Mouse (Mus musculus) stomach, embryonic 15.5 days (tissue): ENCODE measurements at regions not wholly inside any gene's neighbourhood (a gene's known extent, or its start where the extent isn't known, plus 50 kb on each side); places are given as distances from the start of the nearest gene placed in this dataset.

Experiments used
- ATAC-seq: fragments of 200-750 bp; cut with Nextera tagmentation; 2 replicates; pipeline ENCODE4 v1.8.0; 2017; ENCODE audit warnings: low read depth, moderate number of reproducible peaks, moderate TSS enrichment; ENCODE audit not compliant: insufficient read depth, low FRiP score
- H3K27ac ChIP-seq: fragments of 300-500 bp; sonication (generic); 2 replicates; pipeline ENCODE4 v1.5.1; 2015; ENCODE audit warnings: mild to moderate bottlenecking, inconsistent platforms
- H3K27me3 ChIP-seq: fragments of 300-500 bp; sonication (generic); replicated peaks from 2 replicates; pipeline ENCODE4 v1.6.1; 2015; ENCODE audit warnings: inconsistent platforms
- H3K36me3 ChIP-seq: fragments of 300-500 bp; sonication (generic); 2 replicates; pipeline ENCODE4 v1.6.1; 2015; ENCODE audit warnings: inconsistent platforms
- H3K4me1 ChIP-seq: fragments of 300-500 bp; sonication (generic); 2 replicates; pipeline ENCODE4 v1.6.1; 2015; ENCODE audit warnings: inconsistent platforms
- H3K4me2 ChIP-seq: fragments of 300-500 bp; sonication (generic); 2 replicates; pipeline ENCODE4 v1.6.1; 2015; ENCODE audit warnings: mild to moderate bottlenecking, inconsistent platforms
- H3K4me3 ChIP-seq: fragments of 300-500 bp; sonication (generic); replicated peaks from 2 replicates; pipeline ENCODE4 v1.5.1; 2015; ENCODE audit warnings: inconsistent platforms
- H3K9ac ChIP-seq: fragments of 300-500 bp; sonication (generic); 2 replicates; pipeline ENCODE4 v1.6.1; 2015; ENCODE audit warnings: inconsistent platforms
- H3K9me3 ChIP-seq: fragments of 300-500 bp; sonication (generic); 2 replicates; pipeline ENCODE4 v1.6.1; 2016; ENCODE audit warnings: inconsistent platforms
- WGBS: fragments of 180-500 bp; shearing (Covaris S2); methylation state at CpG from one replicate; pipeline ENCODE4 v1.1.7; 2015; 5-methylcytosine and 5-hydroxymethylcytosine counted together

- WGBS = 84% methylated on average over 3 of the region's 3 CpGs
- no peak overlapping the region for H3K9ac ChIP-seq
- ATAC-seq = no peak
Observed at GRCm38 (mm10) chr4:131204722-131205121, 260.5 kb downstream of the Matn1 start.

GRCm38 (mm10) chr4:131205127-131205526 lies 260.9 kb downstream of the Matn1 start:
- no peak overlapping the region for H3K27ac ChIP-seq
- H3K27me3 ChIP-seq = no peaks in the 10 kb centered on the region
- no peak overlapping the region for H3K4me2 ChIP-seq
- WGBS = 87% methylated on average over 2 of the region's 2 CpGs
- ATAC-seq = no peak
- no peaks in the 10 kb centered on the region for H3K9me3 ChIP-seq
- no peaks in the 10 kb centered on the region for H3K36me3 ChIP-seq
- no peak overlapping the region for H3K4me3 ChIP-seq
- H3K9ac ChIP-seq = no peak overlapping the region
- H3K4me1 ChIP-seq = no peaks in the 10 kb centered on the region

More at GRCm38 (mm10) chr4:131204722-131205121, 260.5 kb downstream of the Matn1 start:
- H3K36me3 ChIP-seq = no peaks in the 10 kb centered on the region
- H3K4me1 ChIP-seq = no peaks in the 10 kb centered on the region
- no peaks in the 10 kb centered on the region for H3K27me3 ChIP-seq
- no peak overlapping the region for H3K27ac ChIP-seq
- no peak overlapping the region for H3K4me3 ChIP-seq
- no peaks in the 10 kb centered on the region for H3K9me3 ChIP-seq
- no peak overlapping the region for H3K4me2 ChIP-seq

DNA sequence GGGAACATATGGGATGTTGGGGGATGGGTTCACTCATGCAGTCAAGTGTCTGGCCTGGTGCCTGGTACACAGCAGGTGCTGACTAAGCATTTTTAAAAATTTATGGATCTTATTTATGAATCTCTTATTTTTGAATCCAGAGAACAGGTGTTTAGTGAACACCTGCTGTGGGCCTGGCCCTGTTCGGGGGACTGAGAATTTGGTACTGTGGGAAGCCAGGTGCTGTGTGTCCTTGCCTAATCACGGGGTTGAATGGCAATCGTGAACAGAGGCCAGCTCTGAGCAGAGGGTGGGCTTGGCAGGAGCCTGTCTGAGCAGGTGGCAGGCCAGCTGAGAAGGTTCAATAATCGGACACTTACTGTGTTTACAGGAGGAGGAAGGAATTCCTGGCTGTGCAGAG lies 261.5 kb downstream of the Matn1 start:
- no peak for ATAC-seq
- WGBS = 45% methylated on average over 4 of the region's 4 CpGs

DNA sequence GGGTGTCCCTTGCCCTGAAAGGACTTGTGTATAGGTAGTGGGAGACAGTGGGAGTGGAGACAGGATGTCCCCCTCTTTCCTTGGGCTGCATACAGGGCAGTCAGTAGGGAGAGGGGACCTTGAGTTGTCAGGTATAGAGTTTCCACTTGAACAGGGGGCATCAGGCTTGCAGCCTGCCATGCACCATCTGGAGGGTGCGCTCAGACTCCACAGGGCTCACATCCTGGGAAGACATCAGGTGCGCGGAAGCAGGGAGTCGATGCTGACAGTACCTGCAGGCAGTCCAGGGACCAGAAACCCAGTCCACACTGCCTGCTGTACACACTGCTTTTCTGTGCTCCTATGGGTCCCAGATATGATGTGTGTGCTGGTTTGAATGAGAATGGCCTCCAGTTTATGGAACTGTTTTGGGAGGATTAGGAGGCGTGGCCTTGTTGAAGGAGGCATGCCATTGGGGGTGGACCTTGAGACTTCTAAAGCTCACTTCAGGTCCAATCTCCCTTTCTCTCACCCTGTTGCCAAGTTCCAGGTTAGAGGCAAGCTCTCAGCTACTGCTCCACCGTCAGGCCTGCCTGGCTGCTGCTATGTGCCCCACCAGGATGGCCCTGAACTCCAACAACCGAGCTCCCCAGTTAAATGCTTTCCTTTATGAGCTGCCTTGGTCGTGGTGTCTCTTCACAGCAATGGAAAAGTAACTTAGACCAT lies 262.1 kb downstream of the Matn1 start:
- 85% methylated on average over 8 of the region's 8 CpGs for WGBS
- Histone ChIP-seq H3K4me2 (no peak overlapping the region), H3K27ac (no peak overlapping the region), H3K9ac (no peak overlapping the region), H3K9me3 (no peaks in the 10 kb centered on the region), H3K27me3 (no peaks in the 10 kb centered on the region), H3K4me3 (no peak overlapping the region), H3K4me1 (no peaks in the 10 kb centered on the region), H3K36me3 (no peaks in the 10 kb centered on the region)
- no peak for ATAC-seq

More for the DNA sequence above, 261.5 kb downstream of the Matn1 start:
- H3K36me3 ChIP-seq = no peaks in the 10 kb centered on the region
- H3K9ac ChIP-seq = no peak overlapping the region
- no peak overlapping the region for H3K4me3 ChIP-seq
- no peaks in the 10 kb centered on the region for H3K4me1 ChIP-seq
- no peaks in the 10 kb centered on the region for H3K9me3 ChIP-seq
- no peaks in the 10 kb centered on the region for H3K27me3 ChIP-seq
- H3K4me2 ChIP-seq = no peak overlapping the region
- no peak overlapping the region for H3K27ac ChIP-seq

DNA sequence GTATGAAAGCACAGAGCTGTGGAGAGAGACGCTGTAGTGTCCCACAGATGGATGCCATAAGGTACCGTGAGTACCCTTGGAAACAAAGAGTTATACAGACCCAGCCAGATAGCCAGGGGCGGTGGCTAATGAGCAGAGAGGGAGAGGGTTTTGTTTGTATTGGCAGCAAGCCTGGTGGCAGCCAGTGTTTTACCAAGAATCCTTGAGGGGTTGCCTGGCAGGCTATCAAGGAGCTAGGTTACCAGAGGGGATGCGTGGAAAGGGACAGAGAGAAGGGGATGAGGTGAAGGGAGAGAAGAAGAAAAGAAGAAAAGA lies 262.7 kb downstream of the Matn1 start:
- Histone ChIP-seq H3K27ac (no peak overlapping the region), H3K9me3 (no peaks in the 10 kb centered on the region), H3K4me1 (no peaks in the 10 kb centered on the region), H3K4me2 (no peak overlapping the region), H3K36me3 (no peaks in the 10 kb centered on the region), H3K4me3 (no peak overlapping the region), H3K27me3 (no peaks in the 10 kb centered on the region), H3K9ac (no peak overlapping the region)
- ATAC-seq = no peak
- 48% methylated on average over 4 of the region's 4 CpGs for WGBS

DNA sequence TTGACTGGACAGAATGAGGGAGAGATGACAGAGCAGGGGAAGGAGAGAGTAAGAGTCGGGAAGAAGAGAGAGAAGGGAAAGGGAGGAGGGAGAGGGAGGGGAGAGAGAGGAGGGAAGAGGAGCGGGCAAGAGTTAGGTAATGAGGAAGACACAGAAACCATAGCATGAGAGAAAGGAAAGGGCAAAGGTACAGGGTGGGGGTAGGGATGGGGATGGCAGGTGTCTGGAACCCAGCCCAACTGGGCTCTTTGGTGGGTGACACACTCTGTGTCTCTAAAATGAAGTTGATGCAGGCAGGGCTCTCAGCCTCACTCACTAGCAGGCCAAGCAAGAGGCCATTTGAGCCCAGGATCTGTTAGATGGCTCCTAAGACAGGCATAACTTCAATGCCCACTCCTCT lies 263.1 kb downstream of the Matn1 start:
- Histone ChIP-seq H3K4me2 (no peak overlapping the region), H3K9ac (no peak overlapping the region), H3K27ac (no peak overlapping the region), H3K4me3 (no peak overlapping the region), H3K27me3 (no peaks in the 10 kb centered on the region), H3K4me1 (no peaks in the 10 kb centered on the region), H3K36me3 (no peaks in the 10 kb centered on the region), H3K9me3 (no peaks in the 10 kb centered on the region)
- ATAC-seq = no peak
- 69% methylated on average over 2 of the region's 2 CpGs for WGBS

DNA sequence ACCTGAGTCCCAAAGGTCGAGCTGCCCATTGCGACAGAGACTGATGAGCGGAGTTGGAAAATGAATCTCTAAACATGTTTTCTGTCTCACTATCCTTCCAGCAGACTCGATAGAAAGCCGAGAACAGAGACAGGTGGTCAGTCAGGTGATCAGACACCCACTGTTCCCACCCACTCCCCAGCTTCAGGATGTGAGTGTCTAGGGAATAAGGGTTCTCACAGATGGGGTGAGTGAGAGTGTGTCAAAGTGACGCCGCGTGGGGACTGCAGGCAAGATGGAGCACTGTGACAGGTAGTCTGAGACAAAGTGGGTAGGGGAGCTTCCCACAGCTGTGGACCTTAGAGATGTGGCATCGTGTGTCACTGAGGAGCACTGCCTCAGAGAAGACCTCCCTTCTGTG lies 264.0 kb downstream of the Matn1 start:
- Histone ChIP-seq H3K4me2 (no peak overlapping the region), H3K36me3 (no peaks in the 10 kb centered on the region), H3K9me3 (no peaks in the 10 kb centered on the region), H3K27ac (no peak overlapping the region), H3K4me3 (no peak overlapping the region), H3K27me3 (no peaks in the 10 kb centered on the region), H3K9ac (no peak overlapping the region), H3K4me1 (no peaks in the 10 kb centered on the region)
- 65% methylated on average over 9 of the region's 9 CpGs for WGBS
- ATAC-seq = no peak

DNA sequence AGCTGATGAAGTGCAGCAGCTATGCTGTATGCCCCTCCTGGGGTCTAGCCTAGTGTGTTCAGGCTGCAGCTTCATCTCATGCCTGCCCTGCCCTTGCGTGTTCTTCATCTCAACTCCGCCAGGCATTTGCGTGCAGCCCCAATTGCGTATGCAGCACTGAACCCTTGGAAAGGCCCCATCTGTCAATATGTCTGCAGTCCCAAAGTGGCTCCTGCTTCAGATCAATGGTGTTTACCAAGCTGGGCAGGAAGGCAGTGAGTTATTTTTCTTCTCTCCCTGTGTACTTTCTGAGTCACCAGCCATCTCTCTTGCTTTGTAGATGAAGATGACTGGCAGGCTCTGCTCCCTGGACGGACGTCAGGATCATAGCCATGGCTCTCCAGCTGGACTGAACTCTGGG lies 264.5 kb downstream of the Matn1 start:
- H3K4me1 ChIP-seq = no peaks in the 10 kb centered on the region
- no peaks in the 10 kb centered on the region for H3K27me3 ChIP-seq
- WGBS = 55% methylated on average over 6 of the region's 6 CpGs
- H3K9me3 ChIP-seq = no peaks in the 10 kb centered on the region
- no peak overlapping the region for H3K4me3 ChIP-seq
- H3K36me3 ChIP-seq = no peaks in the 10 kb centered on the region
- ATAC-seq = no peak
- H3K27ac ChIP-seq = no peak overlapping the region
- no peak overlapping the region for H3K4me2 ChIP-seq
- H3K9ac ChIP-seq = no peak overlapping the region

DNA sequence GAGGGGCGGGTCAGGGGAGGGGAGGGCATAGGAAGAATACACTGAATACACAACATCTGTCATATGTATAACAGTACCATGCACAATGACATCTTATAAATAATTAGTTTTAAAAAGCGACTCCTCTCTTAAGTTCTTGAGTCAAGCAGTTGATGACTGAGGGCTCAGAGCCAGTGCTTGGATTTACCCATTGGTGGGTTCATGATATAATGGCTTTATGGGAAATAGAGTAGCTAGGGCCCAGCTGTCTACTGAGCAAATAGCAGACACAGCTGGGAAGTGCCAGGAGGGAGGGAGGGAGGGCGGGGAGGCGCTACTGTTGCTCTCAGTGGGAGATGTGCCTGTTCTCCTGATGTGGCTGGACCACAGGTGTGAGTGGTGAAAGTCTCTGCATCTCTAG lies 268.5 kb downstream of the Matn1 start:
- Histone ChIP-seq H3K27me3 (no peaks in the 10 kb centered on the region), H3K9me3 (no peaks in the 10 kb centered on the region), H3K9ac (no peak overlapping the region), H3K4me1 (no peaks in the 10 kb centered on the region), H3K4me2 (no peak overlapping the region), H3K27ac (no peak overlapping the region), H3K36me3 (no peaks in the 10 kb centered on the region), H3K4me3 (no peak overlapping the region)
- WGBS = 38% methylated on average over 4 of the region's 4 CpGs
- no peak for ATAC-seq

- Histone ChIP-seq H3K4me3 (no peak overlapping the region), H3K4me2 (no peak overlapping the region), H3K27me3 (no peaks in the 10 kb centered on the region), H3K27ac (no peak overlapping the region), H3K9ac (no peak overlapping the region), H3K9me3 (no peaks in the 10 kb centered on the region), H3K4me1 (no peaks in the 10 kb centered on the region), H3K36me3 (no peaks in the 10 kb centered on the region)
- 79% methylated on average over 11 of the region's 11 CpGs for WGBS
- ATAC-seq = no peak
Observed at GRCm38 (mm10) chr4:131215682-131216081, 271.5 kb downstream of the Matn1 start.

DNA sequence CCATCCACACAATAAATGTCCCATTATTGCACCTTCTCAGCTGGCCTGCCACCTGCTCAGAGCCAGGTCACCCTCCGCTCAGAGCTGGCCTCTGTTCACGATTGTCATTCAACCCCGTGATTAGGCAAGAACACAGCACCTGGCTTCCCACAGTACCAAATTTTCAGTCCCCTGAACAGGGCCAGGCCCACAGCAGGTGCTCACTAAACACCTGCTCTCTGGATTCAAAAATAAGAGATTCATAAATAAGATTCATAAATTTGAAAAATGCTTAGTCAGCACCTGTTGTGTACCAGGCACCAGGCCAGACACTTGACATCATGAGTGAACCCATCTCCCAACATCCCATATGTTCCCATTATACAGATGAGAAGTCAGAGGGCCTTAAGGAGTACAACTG lies 272.2 kb downstream of the Matn1 start:
- H3K9me3 ChIP-seq = no peaks in the 10 kb centered on the region
- H3K4me2 ChIP-seq = no peak overlapping the region
- H3K4me3 ChIP-seq = no peak overlapping the region
- no peaks in the 10 kb centered on the region for H3K36me3 ChIP-seq
- H3K4me1 ChIP-seq = no peaks in the 10 kb centered on the region
- H3K27me3 ChIP-seq = no peaks in the 10 kb centered on the region
- no peak for ATAC-seq
- no peak overlapping the region for H3K27ac ChIP-seq
- 81% methylated on average over 3 of the region's 3 CpGs for WGBS
- no peak overlapping the region for H3K9ac ChIP-seq

DNA sequence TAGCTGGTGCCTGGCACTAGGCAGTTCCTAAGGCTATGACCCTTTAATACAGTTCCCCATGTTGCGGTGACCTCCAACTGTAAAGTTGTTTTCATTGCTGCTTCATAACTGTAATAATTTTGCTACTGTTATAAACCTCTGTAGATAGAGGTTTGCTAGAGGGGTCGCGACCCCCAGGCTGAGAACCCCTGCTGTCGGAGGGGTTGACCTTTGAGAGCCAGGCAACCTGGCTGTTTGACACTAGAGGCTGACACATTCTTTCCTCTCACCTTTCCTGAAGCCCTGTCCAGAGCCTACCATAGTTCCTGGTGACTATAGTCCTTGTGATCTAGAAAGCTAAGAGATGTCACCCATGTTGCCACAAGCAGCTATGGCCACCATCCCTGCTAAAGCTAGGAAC lies 272.9 kb downstream of the Matn1 start:
- H3K4me3 ChIP-seq = no peak overlapping the region
- no peaks in the 10 kb centered on the region for H3K9me3 ChIP-seq
- no peaks in the 10 kb centered on the region for H3K4me1 ChIP-seq
- no peak overlapping the region for H3K27ac ChIP-seq
- WGBS = 73% methylated on average over 4 of the region's 4 CpGs
- no peaks in the 10 kb centered on the region for H3K36me3 ChIP-seq
- H3K9ac ChIP-seq = no peak overlapping the region
- H3K4me2 ChIP-seq = no peak overlapping the region
- no peak for ATAC-seq
- no peaks in the 10 kb centered on the region for H3K27me3 ChIP-seq

DNA sequence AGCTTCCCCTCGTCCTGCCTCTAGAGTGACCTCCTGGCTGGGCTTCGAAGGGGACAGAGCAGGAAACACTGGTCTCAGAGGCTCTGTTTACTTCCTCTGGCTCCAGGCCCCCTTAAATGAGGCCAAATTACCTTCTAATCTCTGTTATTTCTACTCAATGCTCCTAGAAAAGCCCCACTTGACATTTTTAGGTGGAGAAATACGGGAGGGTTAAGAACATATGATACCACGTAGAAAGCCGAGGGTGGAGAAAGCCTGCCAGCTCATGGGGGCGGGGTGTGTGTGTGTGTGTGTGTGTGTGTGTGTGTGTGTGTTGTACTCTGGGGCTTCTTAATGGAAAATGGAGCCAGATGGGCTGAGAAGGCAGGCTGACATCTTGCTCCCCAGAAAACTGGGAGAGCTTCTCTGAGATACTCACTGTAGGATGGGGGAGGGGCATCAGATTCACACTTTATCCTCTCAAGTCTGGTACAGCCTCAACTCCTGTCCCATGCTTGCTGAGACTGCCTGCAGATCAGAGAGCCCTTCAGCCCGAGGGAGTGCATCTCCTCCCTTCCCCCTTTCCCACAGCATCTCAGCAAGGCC lies 273.5 kb downstream of the Matn1 start:
- Histone ChIP-seq H3K4me1 (no peaks in the 10 kb centered on the region), H3K9me3 (no peaks in the 10 kb centered on the region), H3K27me3 (no peaks in the 10 kb centered on the region), H3K27ac (no peak overlapping the region), H3K36me3 (no peaks in the 10 kb centered on the region), H3K4me3 (no peak overlapping the region), H3K9ac (no peak overlapping the region), H3K4me2 (no peak overlapping the region)
- WGBS = 25% methylated on average over 7 of the region's 7 CpGs
- no peak for ATAC-seq
